Mouse (Mus musculus): Measurements from ENCODE around the gene Snx21.

DNA sequence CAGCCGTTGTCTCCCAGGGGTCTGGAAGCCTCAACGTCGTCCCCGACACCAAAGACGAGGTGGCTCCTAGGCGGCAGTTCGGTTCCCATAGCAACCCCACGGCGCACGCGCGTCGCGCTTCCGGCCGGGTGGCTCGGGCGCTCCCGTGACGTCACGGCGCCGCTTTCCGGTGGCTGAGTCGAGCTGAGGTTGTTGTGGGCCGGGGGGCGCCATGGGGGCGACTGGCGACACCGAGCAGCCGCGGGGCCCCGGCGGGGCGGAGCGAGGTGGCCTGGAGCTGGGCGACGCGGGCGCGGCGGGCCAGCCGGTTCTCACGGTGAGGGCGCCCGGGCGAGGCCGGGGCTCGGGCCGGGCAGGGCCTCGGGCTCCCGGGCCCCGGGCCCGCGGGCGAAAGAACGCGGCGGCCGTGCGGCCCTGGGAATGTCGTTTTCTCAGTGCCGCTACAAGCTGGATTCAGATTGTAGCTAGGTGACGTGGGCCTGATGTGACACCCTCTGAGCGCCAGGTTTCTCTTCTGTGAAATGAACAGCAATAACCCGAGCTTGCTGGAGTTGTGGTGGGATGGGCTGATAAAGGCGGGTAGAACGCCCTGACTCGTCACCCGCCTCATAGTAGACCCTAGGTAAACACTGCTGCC, 39.7 kb upstream of the Snx21 start, which contains the start of the genes Wfdc3 and Dnttip1:
- TF ChIP-seq GATA1 (IDR thresholded peaks at IDR 0.05; ENCODE audit: borderline replicate concordance, low read length): no peak
- TF ChIP-seq FLI1 (IDR thresholded peaks at IDR 0.05; ENCODE audit: low read length): peak; percentile 38; the same call in 1 of the 2 replicates

Measured in megakaryocyte, embryonic 14.5 days (primary cell).